Mouse (Mus musculus): ENCODE data around the gene Hs1bp3. TPM values are rescaled to one million over a fixed set of nuclear protein-coding genes. Genes with fewer than 3 reads are reported as not detected.
A peak's percentile ranks its signal among the peaks of the same experiment; 100 is the strongest.

Hs1bp3 gene
- polyA plus RNA-seq, 1 experiment from 2014 or later: 7.2 TPM

GRCm38 (mm10) chr12:8388529-8389414 lies 75.5 kb downstream of the Hs1bp3 start:
- Histone ChIP-seq H3K27ac (ENCODE audit: low read depth, low read length) (no peak overlapping the region), H3K4me2 (no peak overlapping the region), H3K4me3 (ENCODE audit: low read depth, low read length) (no peak overlapping the region), H3K9ac (ENCODE audit: low read length) (no peak overlapping the region), H3K4me1 (ENCODE audit: control insufficient read depth, insufficient read depth, low read length) (no peaks in the 10 kb centered on the region), H3K36me3 (ENCODE audit: control insufficient read depth, insufficient read depth, low read length) (no peaks in the 10 kb centered on the region), H3K27me3 (ENCODE audit: control insufficient read depth, insufficient read depth, low read length) (no peaks in the 10 kb centered on the region), H3K9me3 (ENCODE audit: control insufficient read depth, low read length) (no peaks in the 10 kb centered on the region)
- ATAC-seq (ENCODE audit: low FRiP score) (no peak), DNase-seq (ENCODE audit: low spot score, missing footprints) (peak; percentile 37)
- WGBS: 86% methylated on average over 4 of the region's 4 CpGs

DNA sequence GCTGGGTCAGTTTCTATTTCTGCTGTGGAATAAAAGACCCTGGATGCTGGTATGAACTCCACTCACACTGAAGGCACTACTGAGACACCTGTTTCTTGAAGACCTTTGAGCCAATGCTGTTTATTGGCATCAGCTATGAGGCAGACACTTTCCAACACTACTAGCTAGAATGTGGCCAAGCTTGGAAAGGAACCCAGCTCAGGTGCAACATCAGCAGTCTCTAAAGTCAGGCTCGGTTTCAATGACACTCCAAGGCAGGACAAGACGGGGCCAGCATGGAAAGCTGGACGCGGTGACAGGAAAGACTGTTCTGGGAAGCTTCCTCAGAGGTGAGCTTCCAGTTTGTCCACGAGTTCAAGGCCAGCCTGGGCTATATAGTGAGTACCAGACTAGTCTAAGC lies 80.0 kb downstream of the Hs1bp3 start:
- no peak overlapping the region for H3K9ac ChIP-seq (ENCODE audit: low read length)
- H3K4me3 ChIP-seq (ENCODE audit: low read depth, low read length): no peak overlapping the region
- WGBS: 84% methylated on average over 5 of the region's 5 CpGs
- H3K27me3 ChIP-seq (ENCODE audit: control insufficient read depth, insufficient read depth, low read length): no peaks in the 10 kb centered on the region
- no peaks in the 10 kb centered on the region for H3K36me3 ChIP-seq (ENCODE audit: control insufficient read depth, insufficient read depth, low read length)
- ATAC-seq (ENCODE audit: low FRiP score) (no peak), DNase-seq (ENCODE audit: low spot score, missing footprints) (peak; percentile 35)
- H3K4me1 ChIP-seq (ENCODE audit: control insufficient read depth, insufficient read depth, low read length): no peaks in the 10 kb centered on the region
- H3K9me3 ChIP-seq (ENCODE audit: control insufficient read depth, low read length): no peaks in the 10 kb centered on the region
- no peak overlapping the region for H3K4me2 ChIP-seq
- H3K27ac ChIP-seq (ENCODE audit: low read depth, low read length): no peak overlapping the region

Other genes starting within 250 kb of the Hs1bp3 start
- 65.5 and 73.6 TPM in 2 replicates for gene Ldah, start 105.3 kb upstream of the Hs1bp3 start, polyA plus RNA-seq (2014; fragmentation: Nextera tagmentation; extraction: Ambion mirVana)
- gene Gdf7, start 11.5 kb upstream of the Hs1bp3 start, polyA plus RNA-seq (2014; fragmentation: Nextera tagmentation; extraction: Ambion mirVana): 0.26 and 0.64 TPM in 2 replicates
- 58.4 and 59.8 TPM in 2 replicates for gene Rhob, start 186.6 kb downstream of the Hs1bp3 start, polyA plus RNA-seq (2014; fragmentation: Nextera tagmentation; extraction: Ambion mirVana)

Measured in midbrain, embryonic 11.5 days (tissue).